Mouse (Mus musculus): ENCODE results near the gene Themis2. TPM values are rescaled to one million over a fixed set of nuclear protein-coding genes. Genes with fewer than 3 reads are reported as not detected.

Themis2 gene
- polyA plus RNA-seq, 1 experiment from 2014 or later: 1.1 TPM

- peaks cover 4% of the 10 kb centered on the region for H3K4me1 ChIP-seq (ENCODE audit: control insufficient read depth, insufficient read depth, low read length)
- DNase-seq (ENCODE audit: low spot score, missing footprints) (no peak), ATAC-seq (ENCODE audit: low FRiP score) (no peak)
- H3K9ac ChIP-seq (ENCODE audit: low read length): no peak overlapping the region
- no peaks in the 10 kb centered on the region for H3K36me3 ChIP-seq (ENCODE audit: control insufficient read depth, insufficient read depth, low read length)
- no peak overlapping the region for H3K4me3 ChIP-seq (ENCODE audit: low read depth, low read length)
- no peaks in the 10 kb centered on the region for H3K9me3 ChIP-seq (ENCODE audit: control insufficient read depth, low read length)
- 91% methylated on average over 25 of the region's 25 CpGs for WGBS
- no peak overlapping the region for H3K4me2 ChIP-seq
- no peak overlapping the region for H3K27ac ChIP-seq (ENCODE audit: low read depth, low read length)
- no peaks in the 10 kb centered on the region for H3K27me3 ChIP-seq (ENCODE audit: control insufficient read depth, insufficient read depth, low read length)
These were observed 63.0 kb downstream of the Themis2 start for GRCm38 (mm10) chr4:132733071-132733770.

DNA sequence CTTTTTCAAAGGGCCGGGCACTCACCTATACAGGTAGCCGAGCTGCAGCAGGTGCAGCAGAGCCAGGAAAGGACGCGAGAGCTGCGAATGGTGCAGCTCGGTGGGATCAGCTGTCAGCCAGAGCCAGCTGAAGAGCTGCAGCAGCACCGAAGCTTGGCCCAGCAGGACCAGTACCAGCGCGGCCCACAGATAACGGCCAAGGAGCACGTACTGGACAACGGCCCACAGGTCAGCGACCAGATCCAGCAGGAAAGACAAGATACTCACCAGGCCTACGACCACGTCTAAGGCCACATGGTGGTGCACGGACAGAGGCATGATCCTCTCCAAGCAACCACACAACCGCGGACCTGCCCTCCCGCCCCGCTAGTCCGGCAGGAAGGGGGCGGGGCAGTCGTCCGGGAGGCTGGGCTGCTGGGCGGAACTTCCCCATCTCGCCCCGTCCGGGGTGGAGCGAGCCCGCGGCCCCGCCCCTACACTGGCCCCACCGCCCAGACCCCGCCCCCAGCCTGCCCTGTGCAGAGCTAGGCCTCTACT, 64.0 kb downstream of the Themis2 start, which contains the start of gene Xkr8:
Gene Xkr8 (minus strand): TSS at position 399 of the 537 bp plus-strand sequence.
- peak within 1 kb of the TSS; percentile 89 for H3K4me2 ChIP-seq
- 2% methylated on average over 34 of the region's 34 CpGs for WGBS
- no peak within 1 kb of the TSS for H3K27ac ChIP-seq (ENCODE audit: low read depth, low read length)
- H3K27me3 ChIP-seq (ENCODE audit: control insufficient read depth, insufficient read depth, low read length): no peaks in the 10 kb centered on the region
- H3K9ac ChIP-seq (ENCODE audit: low read length): peak within 1 kb of the TSS; percentile 67
- peaks cover 4% of the 10 kb centered on the region for H3K4me1 ChIP-seq (ENCODE audit: control insufficient read depth, insufficient read depth, low read length)
- DNase-seq (ENCODE audit: low spot score, missing footprints) (peak; percentile 98), ATAC-seq (ENCODE audit: low FRiP score) (peak; percentile 98)
- peak within 1 kb of the TSS; percentile 57 for H3K4me3 ChIP-seq (ENCODE audit: low read depth, low read length)
- no peaks in the 10 kb centered on the region for H3K36me3 ChIP-seq (ENCODE audit: control insufficient read depth, insufficient read depth, low read length)
- no peaks in the 10 kb centered on the region for H3K9me3 ChIP-seq (ENCODE audit: control insufficient read depth, low read length)

Other genes starting within 250 kb of the Themis2 start
- 0.31 and 0.63 TPM in 2 replicates for gene Ptafr, start 232.3 kb downstream of the Themis2 start, polyA plus RNA-seq (2014; fragmentation: Nextera tagmentation; extraction: Ambion mirVana)
- gene Eya3, start 157.4 kb downstream of the Themis2 start, polyA plus RNA-seq (2014; fragmentation: Nextera tagmentation; extraction: Ambion mirVana): 26.4 and 26.8 TPM in 2 replicates
- gene Xkr8, start 63.8 kb downstream of the Themis2 start, polyA plus RNA-seq (2014; fragmentation: Nextera tagmentation; extraction: Ambion mirVana): 3.5 and 4.5 TPM in 2 replicates
- 2.1 and 2.4 TPM in 2 replicates for gene Smpdl3b, start 39.1 kb downstream of the Themis2 start, polyA plus RNA-seq (2014; fragmentation: Nextera tagmentation; extraction: Ambion mirVana)
- gene Rpa2, start 28.1 kb downstream of the Themis2 start, polyA plus RNA-seq (2014; fragmentation: Nextera tagmentation; extraction: Ambion mirVana): 164 TPM in 2 replicates
- gene Ppp1r8, start 46.8 kb upstream of the Themis2 start, polyA plus RNA-seq (2014; fragmentation: Nextera tagmentation; extraction: Ambion mirVana): 118 and 119 TPM in 2 replicates
- 96.4 and 99.8 TPM in 2 replicates for gene Stx12, start 88.1 kb upstream of the Themis2 start, polyA plus RNA-seq (2014; fragmentation: Nextera tagmentation; extraction: Ambion mirVana)
- 30.1 and 31.7 TPM in 2 replicates for gene Fam76a, start 126.2 kb upstream of the Themis2 start, polyA plus RNA-seq (2014; fragmentation: Nextera tagmentation; extraction: Ambion mirVana)
- not detected in 2 replicates for gene Fgr, start 177.7 kb upstream of the Themis2 start, polyA plus RNA-seq (2014; fragmentation: Nextera tagmentation; extraction: Ambion mirVana)
- 4.9 and 5.3 TPM in 2 replicates for gene Ahdc1, start 214.9 kb upstream of the Themis2 start, polyA plus RNA-seq (2014; fragmentation: Nextera tagmentation; extraction: Ambion mirVana)